Mouse (Mus musculus): ENCODE measurements at regions not wholly inside any gene's neighbourhood (a gene's known extent, or its start where the extent isn't known, plus 50 kb on each side); places are given as distances from the start of the nearest gene placed in this dataset.

- TF ChIP-seq CTCF (IDR thresholded peaks at IDR 0.05; ENCODE audit: extremely low read depth, insufficient read depth, insufficient read length, insufficient replicate concordance), result no peak
- no peak for TF ChIP-seq POLR2A (IDR thresholded peaks at IDR 0.05; ENCODE audit: low read depth, low read length)
Observed at GRCm38 (mm10) chr5:12674134-12674533, 290.9 kb downstream of the Sema3d start.
